Mouse (Mus musculus) thymus, adult 2 months (tissue): ENCODE measurements at regions not wholly inside any gene's neighbourhood (a gene's known extent, or its start where the extent isn't known, plus 50 kb on each side); places are given as distances from the start of the nearest gene placed in this dataset.

Experiments used
- DNase-seq: peaks from one replicate; pipeline ENCODE4 v3.0.0; 2021
- H3K27ac ChIP-seq: fragments of 200-500 bp; 2 replicates; pipeline ENCODE4 v1.5.1; 2012; ENCODE audit warnings: low read length, control low read depth; ENCODE audit not compliant: control insufficient read depth, insufficient read depth
- H3K27me3 ChIP-seq: fragments of 200-500 bp; 2 replicates; pipeline ENCODE4 v1.6.1; 2012; ENCODE audit warnings: mild to moderate bottlenecking, low read length, moderate library complexity, mixed read lengths; ENCODE audit not compliant: control insufficient read depth, insufficient read depth
- H3K36me3 ChIP-seq: fragments of 200-500 bp; 2 replicates; pipeline ENCODE4 v1.6.1; 2012; ENCODE audit warnings: mild to moderate bottlenecking, low read length, moderate library complexity; ENCODE audit not compliant: control insufficient read depth, insufficient read depth
- H3K4me1 ChIP-seq: fragments of 200-500 bp; replicated peaks from 2 replicates; pipeline ENCODE4 v1.6.1; 2012; ENCODE audit warnings: low read length; ENCODE audit not compliant: control insufficient read depth, insufficient read depth
- H3K4me3 ChIP-seq: fragments of 200-500 bp; 2 replicates; pipeline ENCODE4 v1.5.1; 2012; ENCODE audit warnings: mild to moderate bottlenecking, low read length, control low read depth, moderate library complexity; ENCODE audit not compliant: control insufficient read depth, insufficient read depth
- CTCF ChIP-seq: fragments of 200-500 bp; IDR thresholded peaks from 2 replicates; pipeline ENCODE4 v1.5.1; 2012; ENCODE audit warnings: mild to moderate bottlenecking, control low read depth, low read length, moderate library complexity, borderline replicate concordance; ENCODE audit not compliant: control insufficient read depth, poor library complexity, insufficient read depth; ENCODE audit errors: extremely low read depth
- POLR2A ChIP-seq: fragments of 200-500 bp; IDR thresholded peaks from 2 replicates; pipeline ENCODE4 v1.6.1; 2012; ENCODE audit warnings: mild to moderate bottlenecking, low read length, control low read depth, moderate library complexity; ENCODE audit not compliant: control insufficient read depth, poor library complexity, insufficient read depth; ENCODE audit errors: extremely low read depth
- WGBS: fragments of 180-500 bp; shearing (Covaris S2); methylation state at CpG from one replicate; pipeline ENCODE4 v1.1.7; 2018; 5-methylcytosine and 5-hydroxymethylcytosine counted together

DNA sequence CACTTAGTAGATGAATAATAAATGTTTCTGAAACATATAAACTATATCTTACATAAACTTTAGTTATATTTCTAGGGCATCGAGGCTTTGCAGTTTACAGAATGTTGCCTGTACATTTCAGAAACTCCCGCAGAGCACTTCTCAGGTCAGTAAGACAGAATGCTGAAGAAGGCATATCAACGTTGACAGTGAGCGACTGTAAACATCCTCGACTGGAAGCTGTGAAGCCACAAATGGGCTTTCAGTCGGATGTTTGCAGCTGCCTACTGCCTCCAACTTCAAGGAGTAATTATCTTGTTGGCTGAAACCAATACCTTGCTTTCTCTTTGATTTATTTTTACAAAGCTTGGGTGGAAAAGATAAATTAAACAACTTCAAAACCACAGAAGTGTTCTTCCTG, 125.5 kb downstream of the Ogfrl1 start:
- Histone ChIP-seq H3K36me3 (no peaks in the 10 kb centered on the region), H3K27me3 (no peaks in the 10 kb centered on the region), H3K27ac (no peak overlapping the region), H3K4me3 (no peak overlapping the region), H3K4me1 (no peaks in the 10 kb centered on the region; the same call in 1 of the 2 replicates)
- WGBS, result 39% methylated on average over 6 of the region's 6 CpGs
- no peak for DNase-seq
- no peak for TF ChIP-seq POLR2A
- no peak for TF ChIP-seq CTCF

DNA sequence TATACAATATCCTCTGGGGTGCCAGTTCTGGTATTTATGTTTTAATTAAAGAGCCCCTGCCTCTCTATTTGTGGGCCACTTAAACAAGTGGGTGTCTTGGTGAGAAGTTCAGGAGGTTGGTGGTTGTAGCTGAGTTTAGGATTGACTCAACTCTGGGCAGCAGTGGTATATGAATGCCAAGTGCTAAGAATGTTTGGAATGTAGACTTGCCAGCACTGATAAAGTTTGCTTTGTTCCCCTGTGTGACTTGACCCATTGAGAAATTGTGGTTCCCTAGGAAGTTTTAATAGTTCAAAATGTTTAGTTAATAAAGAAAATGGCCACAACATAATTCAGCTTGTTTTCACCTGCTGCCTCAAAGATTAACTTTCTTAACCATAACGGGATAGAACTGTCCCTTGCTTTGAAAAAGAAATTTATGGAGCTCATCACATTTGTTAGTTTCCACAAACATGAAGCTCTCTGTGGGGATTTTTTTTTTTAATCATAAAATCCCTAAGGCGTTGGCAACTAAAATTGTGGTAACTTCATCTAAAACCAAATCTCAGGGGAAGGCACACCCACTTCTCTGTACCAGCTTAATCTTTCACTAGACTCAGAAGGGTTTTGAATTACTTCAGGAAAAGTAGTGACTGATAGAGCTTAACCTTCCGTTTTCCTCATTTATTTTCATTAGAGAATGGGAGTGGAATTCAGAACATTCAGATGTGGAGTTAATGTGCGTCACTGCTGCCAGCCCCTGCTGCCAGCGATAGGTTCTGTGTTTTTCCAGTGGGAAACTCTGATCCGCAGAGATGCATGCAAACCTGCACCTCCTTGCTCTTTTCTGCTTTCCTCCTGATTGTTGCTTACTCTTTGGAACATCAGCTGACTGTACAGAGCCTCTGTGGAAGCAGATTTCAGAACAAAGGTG, 126.4 kb downstream of the Ogfrl1 start:
- no peaks in the 10 kb centered on the region for H3K36me3 ChIP-seq
- H3K27me3 ChIP-seq, result no peaks in the 10 kb centered on the region
- H3K4me3 ChIP-seq, result no peak overlapping the region
- DNase-seq, result no peak
- H3K4me1 ChIP-seq, result no peaks in the 10 kb centered on the region; the same call in 1 of the 2 replicates
- H3K27ac ChIP-seq, result no peak overlapping the region
- TF ChIP-seq POLR2A (no peak), CTCF (no peak)
- 80% methylated on average over 6 of the region's 6 CpGs for WGBS

DNA sequence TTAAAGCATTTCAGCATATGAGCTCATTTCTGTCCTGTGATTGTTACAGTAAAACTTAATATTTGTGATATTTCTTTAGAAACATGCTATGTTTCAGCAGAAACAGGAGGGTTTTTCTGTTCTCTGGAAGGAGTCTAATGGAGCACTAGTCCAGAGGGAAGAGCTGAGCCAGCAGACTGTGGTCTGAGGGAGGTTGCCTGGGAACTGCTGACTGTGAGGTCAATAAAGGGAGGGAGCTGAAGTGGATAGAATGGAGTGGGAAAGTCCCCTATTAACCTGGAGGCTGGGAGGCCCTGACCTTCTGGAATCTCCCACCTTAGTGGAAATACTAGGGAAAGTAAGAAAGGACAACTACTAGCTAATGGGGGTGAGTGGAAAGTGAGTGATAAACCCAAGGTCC, 129.5 kb downstream of the Ogfrl1 start:
- DNase-seq, result no peak
- Histone ChIP-seq H3K4me1 (no peaks in the 10 kb centered on the region; the same call in 1 of the 2 replicates), H3K27me3 (no peaks in the 10 kb centered on the region), H3K4me3 (no peak overlapping the region), H3K36me3 (no peaks in the 10 kb centered on the region), H3K27ac (no peak overlapping the region)
- no peak for TF ChIP-seq CTCF
- no peak for TF ChIP-seq POLR2A

GRCm38 (mm10) chr1:23265556-23266232, 131.9 kb downstream of the Ogfrl1 start:
- no peak for TF ChIP-seq CTCF
- no peak for TF ChIP-seq POLR2A
- H3K27me3 ChIP-seq, result no peaks in the 10 kb centered on the region
- WGBS, result 95% methylated on average over 3 of the region's 3 CpGs
- H3K36me3 ChIP-seq, result no peaks in the 10 kb centered on the region
- DNase-seq, result no peak
- no peak overlapping the region for H3K27ac ChIP-seq
- H3K4me1 ChIP-seq, result no peaks in the 10 kb centered on the region
- no peak overlapping the region for H3K4me3 ChIP-seq

- no peaks in the 10 kb centered on the region for H3K4me1 ChIP-seq
- H3K4me3 ChIP-seq, result no peak overlapping the region
- H3K27ac ChIP-seq, result no peak overlapping the region
- DNase-seq, result no peak
- H3K36me3 ChIP-seq, result no peaks in the 10 kb centered on the region
- no peaks in the 10 kb centered on the region for H3K27me3 ChIP-seq
- no peak for TF ChIP-seq POLR2A
- no peak for TF ChIP-seq CTCF
- WGBS, result 85% methylated on average over 3 of the region's 3 CpGs
These were observed 133.3 kb downstream of the Ogfrl1 start for GRCm38 (mm10) chr1:23264251-23264650.

GRCm38 (mm10) chr1:23263798-23264197, 133.8 kb downstream of the Ogfrl1 start:
- Histone ChIP-seq H3K36me3 (no peaks in the 10 kb centered on the region), H3K4me3 (no peak overlapping the region), H3K27me3 (no peaks in the 10 kb centered on the region), H3K27ac (no peak overlapping the region), H3K4me1 (no peaks in the 10 kb centered on the region)
- 82% methylated on average over 4 of the region's 4 CpGs for WGBS
- TF ChIP-seq POLR2A (no peak), CTCF (no peak)
- no peak for DNase-seq
